Mouse (Mus musculus) midbrain, postnatal 0 days (tissue): ENCODE measurements around the gene Pacsin3. TPM values are rescaled to one million over a fixed set of nuclear protein-coding genes. Genes with fewer than 3 reads are reported as not detected.
A peak's percentile ranks its signal among the peaks of the same experiment; 100 is the strongest.

ENCODE experiments used
- ATAC-seq: fragments of 200-750 bp; cut with Nextera tagmentation; 2 replicates; pipeline ENCODE4 v1.8.0; 2017; ENCODE audit warnings: moderate number of reproducible peaks, mild to moderate bottlenecking, moderate TSS enrichment, moderate library complexity; ENCODE audit not compliant: low FRiP score
- DNase-seq: peaks from one replicate; pipeline ENCODE4 v3.0.0-alpha.2; 2015; ENCODE audit warnings: low spot score
- H3K27ac ChIP-seq: fragments of 300-500 bp; sonication (generic); 2 replicates; pipeline ENCODE4 v1.5.1; 2014; ENCODE audit warnings: low read depth, mild to moderate bottlenecking, low read length, mixed read lengths
- H3K27me3 ChIP-seq: fragments of 300-500 bp; sonication (generic); 2 replicates; pipeline ENCODE4 v1.6.1; 2014; ENCODE audit warnings: low read length, control low read depth, mixed read lengths; ENCODE audit not compliant: insufficient read depth
- H3K36me3 ChIP-seq: fragments of 300-500 bp; sonication (generic); 2 replicates; pipeline ENCODE4 v1.6.1; 2014; ENCODE audit warnings: low read length, control low read depth, mixed read lengths; ENCODE audit not compliant: insufficient read depth
- H3K4me1 ChIP-seq: fragments of 300-500 bp; sonication (generic); 2 replicates; pipeline ENCODE4 v1.6.1; 2014; ENCODE audit warnings: mild to moderate bottlenecking, control low read depth, antibody characterized with exemption, low read length, mixed read lengths; ENCODE audit not compliant: insufficient read depth
- H3K4me2 ChIP-seq: fragments of 300-500 bp; sonication (generic); 2 replicates; pipeline ENCODE4 v1.6.1; 2014; ENCODE audit warnings: low read depth, mild to moderate bottlenecking, low read length, mixed read lengths; ENCODE audit not compliant: poor library complexity, severe bottlenecking
- H3K4me3 ChIP-seq: fragments of 300-500 bp; sonication (generic); 2 replicates; pipeline ENCODE4 v1.5.1; 2014; ENCODE audit warnings: low read depth, mild to moderate bottlenecking, low read length, moderate library complexity
- H3K9ac ChIP-seq: fragments of 300-500 bp; sonication (generic); replicated peaks from 2 replicates; pipeline ENCODE4 v1.6.1; 2014; ENCODE audit warnings: mild to moderate bottlenecking, low read length, moderate library complexity, mixed read lengths; ENCODE audit not compliant: poor library complexity, severe bottlenecking
- H3K9me3 ChIP-seq: fragments of 300-500 bp; sonication (generic); 2 replicates; pipeline ENCODE4 v1.6.1; 2016; ENCODE audit warnings: low read length, control low read depth
- CTCF ChIP-seq: IDR thresholded peaks from 2 replicates; pipeline ENCODE4 v1.5.1; 2016; ENCODE audit warnings: antibody characterized with exemption, mild to moderate bottlenecking
- WGBS: fragments of 180-500 bp; shearing (Covaris S2); extraction: QIAGEN DNeasy Blood & Tissue Kit; methylation state at CpG from one replicate; pipeline ENCODE4 v1.1.7; 2014; 5-methylcytosine and 5-hydroxymethylcytosine counted together
- polyA plus RNA-seq: library from polyadenylated mRNA; unstranded; fragments of >200 nt; fragmentation: Nextera tagmentation; extraction: Ambion mirVana; gene quantifications from 2 replicates; pipeline ENCODE4 v1.2.1, GENCODE M21; 2015
- total RNA-seq: library from RNA; depleted of rRNA; stranded (reverse); fragments of >200 nt; gene quantifications from 2 replicates; pipeline ENCODE4 v1.2.3, GENCODE M21; 2014

The Pacsin3 gene
- total and polyA plus RNA-seq, 2 experiments from 2014 or later, result 17.7 to 22.6 TPM

DNA sequence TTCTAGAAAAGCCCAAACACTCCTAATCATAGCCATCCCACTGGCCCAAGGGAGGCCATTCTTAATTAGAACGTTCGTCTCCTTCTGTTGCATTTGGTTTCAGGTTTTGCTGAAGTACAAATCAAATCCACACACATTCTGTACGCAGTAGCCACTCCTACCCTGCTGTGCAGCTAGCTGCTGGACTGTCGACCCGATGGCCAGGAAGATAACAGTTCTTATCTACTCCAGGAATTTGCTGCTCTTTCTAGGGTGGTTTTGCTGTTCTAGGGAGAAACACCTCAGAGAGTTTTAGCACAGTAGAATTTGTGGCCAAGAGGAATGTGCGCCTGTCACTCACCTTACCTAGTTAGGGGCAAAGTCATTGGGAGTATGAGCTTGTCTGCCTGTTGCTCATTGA is 31.8 kb downstream of the Pacsin3 start:
- no peak for TF ChIP-seq CTCF
- no peak overlapping the region for H3K4me2 ChIP-seq
- H3K9me3 ChIP-seq, result no peaks in the 10 kb centered on the region
- 81% methylated on average over 6 of the region's 6 CpGs for WGBS
- H3K36me3 ChIP-seq, result peaks cover 3% of the 10 kb centered on the region; the same call in 1 of the 2 replicates
- H3K4me3 ChIP-seq, result no peak overlapping the region
- no peaks in the 10 kb centered on the region for H3K4me1 ChIP-seq
- H3K27me3 ChIP-seq, result no peaks in the 10 kb centered on the region
- no peak for ATAC-seq
- no peak overlapping the region for H3K27ac ChIP-seq
- H3K9ac ChIP-seq, result no peak overlapping the region
- no peak for DNase-seq

DNA sequence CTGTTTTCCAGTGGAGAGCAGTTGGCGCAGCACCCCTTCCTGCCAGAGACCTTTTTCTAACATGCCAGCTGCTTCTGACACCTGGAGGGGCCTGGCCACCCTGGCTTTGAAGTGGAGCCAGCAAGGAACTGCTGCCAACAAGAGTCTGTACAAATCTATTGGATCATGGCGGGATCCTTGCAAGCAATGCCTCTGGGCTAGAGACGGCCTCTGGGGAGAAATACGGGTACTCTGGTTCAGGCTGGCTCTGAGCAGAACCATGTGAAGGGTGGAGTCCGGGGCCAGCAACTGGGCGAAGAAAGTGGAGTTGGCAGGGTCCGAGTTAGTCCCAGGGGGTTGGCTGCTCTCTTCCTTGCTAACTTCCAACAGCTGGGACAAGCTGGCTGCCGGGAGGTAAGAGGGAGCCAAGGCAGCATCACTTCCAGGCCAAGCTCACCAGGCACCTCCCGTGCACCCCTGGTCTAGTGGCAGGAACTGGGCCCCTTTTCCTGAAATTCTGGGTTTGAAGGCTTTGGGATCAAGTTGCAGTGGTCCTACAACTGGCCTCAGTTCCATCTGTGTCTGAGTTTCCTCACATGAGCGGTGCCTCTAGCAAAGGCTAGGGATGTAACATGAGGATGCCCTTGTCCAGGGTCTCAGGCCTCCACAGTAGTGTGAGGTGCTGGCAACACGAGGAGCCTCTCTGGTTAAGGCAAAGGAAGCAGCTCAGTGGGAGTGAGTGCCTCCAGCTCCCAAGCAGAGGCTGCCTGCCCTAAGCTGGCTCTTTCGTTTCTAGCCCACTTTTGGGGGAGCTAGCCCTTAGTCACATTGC is 35.6 kb downstream of the Pacsin3 start:
- Histone ChIP-seq H3K9me3 (no peaks in the 10 kb centered on the region), H3K27ac (no peak overlapping the region), H3K36me3 (peaks cover 4% of the 10 kb centered on the region; the same call in 1 of the 2 replicates), H3K27me3 (no peaks in the 10 kb centered on the region), H3K4me1 (no peaks in the 10 kb centered on the region), H3K4me3 (no peak overlapping the region), H3K9ac (no peak overlapping the region), H3K4me2 (no peak overlapping the region)
- 70% methylated on average over 12 of the region's 12 CpGs for WGBS
- ATAC-seq (0 out of 2 replicates have a peak, but pooled peaks have one; percentile 47), DNase-seq (peak; percentile 64)
- TF ChIP-seq CTCF, result no peak

DNA sequence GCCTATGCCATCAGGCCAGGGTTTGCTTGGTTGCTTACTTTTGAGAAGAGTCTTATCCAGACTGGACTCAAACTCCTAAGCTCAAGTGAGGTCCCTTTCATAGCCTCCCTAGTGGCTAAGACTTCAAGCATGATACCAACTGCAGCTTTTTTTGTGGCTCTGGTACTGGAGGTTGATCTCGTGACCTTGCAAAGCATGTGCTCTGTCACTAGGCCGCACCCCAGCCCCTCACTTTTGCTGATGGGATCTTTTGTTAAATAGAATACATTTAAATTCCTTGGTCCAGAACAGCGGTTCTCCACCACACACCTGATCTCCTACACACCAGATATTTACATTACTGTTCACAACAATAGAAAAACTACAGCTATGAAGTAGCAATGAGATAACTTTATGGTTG is 38.5 kb downstream of the Pacsin3 start:
- ATAC-seq (no peak), DNase-seq (no peak)
- H3K36me3 ChIP-seq, result peaks cover 4% of the 10 kb centered on the region; the same call in 1 of the 2 replicates
- no peaks in the 10 kb centered on the region for H3K4me1 ChIP-seq
- no peak for TF ChIP-seq CTCF
- H3K27ac ChIP-seq, result no peak overlapping the region
- H3K4me3 ChIP-seq, result no peak overlapping the region
- no peaks in the 10 kb centered on the region for H3K27me3 ChIP-seq
- H3K4me2 ChIP-seq, result no peak overlapping the region
- no peaks in the 10 kb centered on the region for H3K9me3 ChIP-seq
- 96% methylated on average over 3 of the region's 3 CpGs for WGBS
- no peak overlapping the region for H3K9ac ChIP-seq

DNA sequence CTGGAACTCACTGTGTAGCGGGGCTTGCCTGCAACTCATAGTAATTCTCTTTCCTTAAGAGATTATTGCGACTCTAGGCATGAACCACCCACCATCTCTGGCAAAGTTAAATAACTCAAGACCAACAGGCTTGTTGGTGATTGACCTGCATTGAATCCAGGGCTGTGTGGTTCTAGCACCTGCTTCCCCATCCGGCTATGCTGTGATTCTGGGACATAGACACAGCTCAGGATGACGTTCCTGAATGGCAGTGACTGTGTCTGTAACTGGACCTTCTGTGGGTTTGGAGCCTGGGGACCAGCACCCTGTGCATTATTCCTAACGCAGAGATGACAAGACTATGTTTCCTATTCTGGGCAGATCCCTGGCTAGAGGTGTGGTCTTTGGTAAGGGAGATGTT is 40.1 kb downstream of the Pacsin3 start:
- peaks cover 4% of the 10 kb centered on the region; the same call in 1 of the 2 replicates for H3K36me3 ChIP-seq
- H3K4me2 ChIP-seq, result no peak overlapping the region
- no peaks in the 10 kb centered on the region for H3K27me3 ChIP-seq
- no peak for ATAC-seq
- no peak for TF ChIP-seq CTCF
- no peak overlapping the region for H3K4me3 ChIP-seq
- H3K4me1 ChIP-seq, result no peaks in the 10 kb centered on the region
- no peak overlapping the region for H3K27ac ChIP-seq
- H3K9ac ChIP-seq, result no peak overlapping the region
- no peaks in the 10 kb centered on the region for H3K9me3 ChIP-seq
- 89% methylated on average over 5 of the region's 5 CpGs for WGBS
- no peak for DNase-seq

- ATAC-seq, result no peak
- no peak overlapping the region for H3K4me2 ChIP-seq
- 67% methylated on average over 3 of the region's 3 CpGs for WGBS
- no peak overlapping the region for H3K4me3 ChIP-seq
- no peak overlapping the region for H3K9ac ChIP-seq
- DNase-seq, result no peak
- no peaks in the 10 kb centered on the region for H3K4me1 ChIP-seq
- TF ChIP-seq CTCF, result no peak
- no peaks in the 10 kb centered on the region for H3K9me3 ChIP-seq
- H3K27ac ChIP-seq, result no peak overlapping the region
- peaks cover 5% of the 10 kb centered on the region for H3K36me3 ChIP-seq
- no peaks in the 10 kb centered on the region for H3K27me3 ChIP-seq
Measured at GRCm38 (mm10) chr2:91299156-91299555, 43.4 kb downstream of the Pacsin3 start.

- ATAC-seq (no peak), DNase-seq (no peak)
- H3K4me3 ChIP-seq, result no peak overlapping the region
- H3K27me3 ChIP-seq, result no peaks in the 10 kb centered on the region
- 95% methylated on average over 2 of the region's 2 CpGs for WGBS
- no peaks in the 10 kb centered on the region for H3K9me3 ChIP-seq
- no peaks in the 10 kb centered on the region for H3K4me1 ChIP-seq
- H3K4me2 ChIP-seq, result no peak overlapping the region
- peak; percentile 34 for TF ChIP-seq CTCF
- H3K27ac ChIP-seq, result no peak overlapping the region
- no peak overlapping the region for H3K9ac ChIP-seq
- peaks cover 7% of the 10 kb centered on the region; the same call in 1 of the 2 replicates for H3K36me3 ChIP-seq
Measured at GRCm38 (mm10) chr2:91300784-91301183, 45.0 kb downstream of the Pacsin3 start.
